Mouse (Mus musculus) bone marrow, adult 2 months (tissue): ENCODE measurements at regions not wholly inside any gene's neighbourhood (a gene's known extent, or its start where the extent isn't known, plus 50 kb on each side); places are given as distances from the start of the nearest gene placed in this dataset.

Source experiments
- H3K27ac ChIP-seq: fragments of 200-500 bp; 2 replicates; pipeline ENCODE4 v1.5.1; 2012; ENCODE audit warnings: low read depth, mild to moderate bottlenecking, control low read depth, inconsistent platforms, low read length; ENCODE audit not compliant: control insufficient read depth, poor library complexity, insufficient read depth
- H3K4me1 ChIP-seq: fragments of 200-500 bp; 2 replicates; pipeline ENCODE4 v1.6.1; 2011; ENCODE audit warnings: low read length; ENCODE audit not compliant: control insufficient read depth, insufficient read depth
- H3K4me3 ChIP-seq: fragments of 200-500 bp; replicated peaks from 2 replicates; pipeline ENCODE3; 2011; ENCODE audit warnings: mild to moderate bottlenecking, low read depth, low read length, control low read depth; ENCODE audit not compliant: control insufficient read depth
- CTCF ChIP-seq: fragments of 200-500 bp; IDR thresholded peaks from 2 replicates; pipeline ENCODE4 v1.5.1; 2011; ENCODE audit warnings: low read length, control low read depth; ENCODE audit not compliant: control insufficient read depth, insufficient read depth
- POLR2A ChIP-seq: fragments of 200-500 bp; IDR thresholded peaks from 2 replicates; pipeline ENCODE4 v1.6.1; 2011; ENCODE audit warnings: low read depth, mild to moderate bottlenecking, control low read depth, low read length, borderline replicate concordance; ENCODE audit not compliant: control insufficient read depth
- WGBS: fragments of 180-500 bp; shearing (Covaris S2); methylation state at CpG from one replicate; pipeline ENCODE4 v1.1.7; 2018; 5-methylcytosine and 5-hydroxymethylcytosine counted together

DNA sequence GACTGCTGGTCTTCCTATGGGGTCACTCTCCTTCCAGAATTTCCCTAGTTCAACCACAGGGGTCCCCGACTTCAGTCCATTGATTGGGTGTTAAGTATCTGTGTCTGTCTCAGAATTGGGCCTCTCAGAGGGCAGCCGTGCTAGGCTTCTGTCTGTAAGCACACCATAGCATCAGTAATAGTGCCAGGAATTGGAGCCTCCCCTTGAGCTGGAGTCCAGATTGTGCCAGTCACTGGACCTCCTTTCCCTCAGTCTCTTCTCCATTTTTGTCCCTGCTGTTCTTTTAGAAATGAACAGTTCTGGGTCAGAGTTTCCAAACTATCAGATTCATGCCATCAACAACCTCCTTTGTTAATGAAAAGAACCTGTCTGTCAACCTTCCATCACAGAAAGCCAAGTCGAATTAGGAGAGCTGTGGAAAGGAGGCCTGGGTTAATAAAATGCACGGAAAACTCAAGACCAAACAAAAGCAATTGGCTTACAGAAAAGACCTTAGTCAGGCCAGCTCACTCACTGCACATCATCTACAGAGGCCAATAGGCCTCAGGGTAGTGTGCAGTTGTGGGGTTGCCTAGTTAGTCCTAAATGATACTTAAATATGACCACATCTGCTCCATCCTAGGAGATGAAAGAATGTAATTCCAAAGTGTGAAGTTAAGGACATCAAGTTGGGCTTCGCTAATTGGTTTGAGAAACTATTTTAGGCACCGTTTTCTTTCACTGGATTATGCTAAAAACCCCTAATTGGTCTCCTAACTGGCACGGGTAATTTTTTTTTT is 156.5 kb upstream of the Krr1 start:
- Histone ChIP-seq H3K4me3 (no peak overlapping the region), H3K27ac (no peak overlapping the region), H3K4me1 (no peaks in the 10 kb centered on the region)
- 83% methylated on average over 7 of the region's 7 CpGs for WGBS
- TF ChIP-seq CTCF (no peak), POLR2A (no peak)

GRCm38 (mm10) chr10:111819755-111820451 is 152.6 kb upstream of the Krr1 start:
- TF ChIP-seq POLR2A (no peak), CTCF (no peak)
- Histone ChIP-seq H3K4me3 (no peak overlapping the region), H3K4me1 (no peaks in the 10 kb centered on the region), H3K27ac (no peak overlapping the region)
- WGBS: 88% methylated on average over 8 of the region's 8 CpGs

- Histone ChIP-seq H3K4me3 (no peak overlapping the region), H3K27ac (no peak overlapping the region), H3K4me1 (no peaks in the 10 kb centered on the region)
- TF ChIP-seq CTCF (no peak), POLR2A (no peak)
- 53% methylated on average over 4 of the region's 4 CpGs for WGBS
These were observed 147.6 kb upstream of the Krr1 start for GRCm38 (mm10) chr10:111824820-111825219.

DNA sequence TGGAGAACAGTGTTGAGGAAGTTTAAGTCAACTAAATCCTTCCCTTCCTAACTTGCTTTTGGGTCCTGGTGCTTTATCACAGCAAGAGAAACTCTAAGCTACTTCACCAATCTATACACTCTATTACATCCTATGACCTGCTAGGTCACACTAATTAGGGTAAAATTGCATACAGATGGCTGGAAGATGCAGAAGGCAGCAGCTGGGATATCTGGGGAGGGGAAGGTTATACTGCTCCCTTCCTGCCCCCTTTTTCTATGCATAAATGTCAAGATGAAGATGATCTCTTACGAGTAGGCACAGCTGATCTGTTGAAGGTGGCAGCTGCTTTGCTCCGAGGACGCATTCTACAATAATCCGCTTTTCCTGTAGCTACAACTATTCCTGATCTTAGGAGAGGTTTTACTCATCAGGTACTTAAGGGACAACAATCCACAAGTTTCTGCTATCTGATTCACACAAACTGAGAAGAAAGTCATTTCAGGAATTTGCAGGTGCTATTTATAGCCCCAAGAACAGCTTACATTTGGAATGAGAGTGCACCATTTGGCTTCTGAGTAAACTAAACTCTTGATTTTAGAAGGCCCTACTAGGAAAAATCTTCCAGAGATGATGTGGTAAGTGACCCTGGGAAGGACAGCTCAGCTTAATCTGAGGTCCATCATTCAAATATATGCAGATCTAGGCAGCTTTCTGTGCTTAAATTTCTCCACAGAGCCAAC is 146.3 kb upstream of the Krr1 start:
- WGBS: 89% methylated on average over 4 of the region's 4 CpGs
- H3K4me3 ChIP-seq: no peak overlapping the region
- no peak overlapping the region for H3K27ac ChIP-seq
- H3K4me1 ChIP-seq: no peaks in the 10 kb centered on the region
- TF ChIP-seq POLR2A (no peak), CTCF (no peak)

DNA sequence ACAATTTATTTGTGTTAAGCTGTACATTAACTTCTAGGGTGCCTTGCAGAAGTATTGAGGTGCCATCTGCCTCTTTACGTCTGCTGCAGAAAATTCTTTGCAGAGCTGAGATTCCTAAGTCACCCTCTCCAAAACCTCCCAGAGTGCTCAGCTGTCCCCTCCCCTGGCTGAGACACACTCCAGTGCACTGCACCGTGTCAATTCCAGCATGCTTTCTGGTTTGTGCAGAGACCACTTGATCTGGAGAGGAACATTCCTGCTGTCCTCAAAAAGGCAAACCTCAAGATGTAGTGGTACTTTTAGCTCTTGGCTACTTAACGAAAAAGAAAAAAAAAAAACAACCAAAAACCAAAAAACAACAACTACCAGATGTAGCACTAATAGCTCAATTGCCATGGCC is 145.2 kb upstream of the Krr1 start:
- Histone ChIP-seq H3K4me1 (no peaks in the 10 kb centered on the region), H3K27ac (no peak overlapping the region), H3K4me3 (no peak overlapping the region)
- TF ChIP-seq CTCF (no peak), POLR2A (no peak)
- 71% methylated on average over 3 of the region's 3 CpGs for WGBS

DNA sequence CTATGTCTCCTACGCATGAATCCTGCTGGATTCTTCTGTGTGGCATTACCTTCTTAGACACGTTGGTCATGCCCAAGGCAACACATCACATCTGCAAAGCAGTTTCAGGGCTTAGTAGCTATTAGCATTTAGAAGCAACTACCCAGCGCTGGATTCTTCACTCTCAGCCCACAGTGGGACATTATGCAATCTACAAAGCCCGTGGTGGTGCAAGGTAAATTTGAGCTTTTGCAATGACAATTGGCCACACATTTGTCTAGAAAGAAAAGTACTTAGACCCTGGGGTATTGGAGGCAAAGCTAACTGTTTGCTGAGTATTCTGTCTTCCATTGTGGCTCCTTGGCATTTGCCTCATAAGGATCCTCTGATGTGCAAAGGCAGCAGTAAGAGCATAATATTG is 144.5 kb upstream of the Krr1 start:
- WGBS: 57% methylated on average over 4 of the region's 4 CpGs
- H3K27ac ChIP-seq: no peak overlapping the region
- no peaks in the 10 kb centered on the region for H3K4me1 ChIP-seq
- no peak for TF ChIP-seq POLR2A
- TF ChIP-seq CTCF: no peak
- no peak overlapping the region for H3K4me3 ChIP-seq

- Histone ChIP-seq H3K27ac (no peak overlapping the region), H3K4me3 (no peak overlapping the region), H3K4me1 (no peaks in the 10 kb centered on the region)
- TF ChIP-seq CTCF (no peak), POLR2A (no peak)
- 72% methylated on average over 4 of the region's 4 CpGs for WGBS
These were observed 143.9 kb upstream of the Krr1 start for GRCm38 (mm10) chr10:111828610-111829009.

- TF ChIP-seq POLR2A (no peak), CTCF (no peak)
- H3K4me3 ChIP-seq: no peak overlapping the region
- H3K4me1 ChIP-seq: no peaks in the 10 kb centered on the region; the same call in 1 of the 2 replicates
- no peak overlapping the region for H3K27ac ChIP-seq
- 87% methylated on average over 2 of the region's 2 CpGs for WGBS
These were observed 143.2 kb upstream of the Krr1 start for GRCm38 (mm10) chr10:111829291-111829690.
